Comparison of ENCODE assay signal across 19 mouse cellular contexts in genomic region chr16:44761811-44762210, GRCm38 (mm10). TPM values are rescaled to one million over a fixed set of nuclear protein-coding genes. Genes with fewer than 3 reads are reported as not detected.
DNase-seq lines count a peak whose midpoint lies in the region; ATAC-seq and TF ChIP-seq lines count a peak whose summit lies in the region.
"Had no signal": no experiment of that assay in that cellular context is flagged by ENCODE, and none has a peak within 500 bp of the region (broad histone marks: within the 10 kb centered on the region; RNA-seq: fewer than 3 reads in every experiment).

No protein-coding gene starts in this region.

- no peak overlapping the region for H3K4me3 ChIP-seq in heart, postnatal 0 days (ENCODE audit: low read depth, low read length)
- H3K4me3 ChIP-seq in midbrain, embryonic 14.5 days (replicated peaks; ENCODE audit: low read depth, low read length): no peak overlapping the region
- H3K4me3 ChIP-seq in midbrain, embryonic 16.5 days (ENCODE audit: low read depth, low read length): no peak overlapping the region
- H3K4me3 ChIP-seq: embryonic facial prominence, embryonic 12.5 days; hindbrain, embryonic 10.5 days; stomach, embryonic 15.5 days had no signal

- H3K27ac ChIP-seq in heart, postnatal 0 days (ENCODE audit: low read depth): no peak overlapping the region
- H3K27ac ChIP-seq in midbrain, embryonic 14.5 days (replicated peaks; ENCODE audit: low read depth, low read length): no peak overlapping the region
- H3K27ac ChIP-seq in midbrain, embryonic 16.5 days (ENCODE audit: low read length): no peak overlapping the region
- H3K27ac ChIP-seq: embryonic facial prominence, embryonic 12.5 days; hindbrain, embryonic 10.5 days; stomach, embryonic 15.5 days had no signal

- H3K4me2 ChIP-seq in heart, postnatal 0 days (ENCODE audit: low read depth, low read length): no peak overlapping the region
- no peak overlapping the region for H3K4me2 ChIP-seq in midbrain, embryonic 14.5 days (ENCODE audit: low read length)
- no peak overlapping the region for H3K4me2 ChIP-seq in midbrain, embryonic 16.5 days (ENCODE audit: low read length)
- H3K4me2 ChIP-seq: embryonic facial prominence, embryonic 12.5 days; heart, embryonic 11.5 days; stomach, embryonic 15.5 days had no signal

- H3K27me3 ChIP-seq in heart, postnatal 0 days (ENCODE audit: control insufficient read depth, insufficient read depth, low read length): no peaks in the 10 kb centered on the region
- no peaks in the 10 kb centered on the region for H3K27me3 ChIP-seq in midbrain, embryonic 14.5 days (ENCODE audit: control insufficient read depth, insufficient read depth, low read length)
- H3K27me3 ChIP-seq in midbrain, embryonic 16.5 days (ENCODE audit: control insufficient read depth, insufficient read depth, low read depth, low read length): no peaks in the 10 kb centered on the region
- H3K27me3 ChIP-seq: embryonic facial prominence, embryonic 12.5 days; stomach, embryonic 15.5 days had no signal

- H3K4me1 ChIP-seq in heart, postnatal 0 days (ENCODE audit: control insufficient read depth, insufficient read depth): no peaks in the 10 kb centered on the region
- no peaks in the 10 kb centered on the region for H3K4me1 ChIP-seq in midbrain, embryonic 14.5 days (ENCODE audit: control insufficient read depth, insufficient read depth, low read length)
- no peaks in the 10 kb centered on the region for H3K4me1 ChIP-seq in midbrain, embryonic 16.5 days (ENCODE audit: control insufficient read depth, insufficient read depth, low read length)
- H3K4me1 ChIP-seq: embryonic facial prominence, embryonic 12.5 days; hindbrain, embryonic 10.5 days; stomach, embryonic 15.5 days had no signal

- H3K9me3 ChIP-seq in heart, postnatal 0 days (replicated peaks; ENCODE audit: control insufficient read depth, low read length): no peaks in the 10 kb centered on the region
- H3K9me3 ChIP-seq in midbrain, embryonic 14.5 days (ENCODE audit: control insufficient read depth, low read length): no peaks in the 10 kb centered on the region
- no peaks in the 10 kb centered on the region for H3K9me3 ChIP-seq in midbrain, embryonic 16.5 days (replicated peaks; ENCODE audit: control insufficient read depth, low read length, poor library complexity, severe bottlenecking)
- H3K9me3 ChIP-seq: embryonic facial prominence, embryonic 12.5 days; hindbrain, embryonic 10.5 days; stomach, embryonic 15.5 days had no signal

- TF ChIP-seq CTCF in heart, postnatal 0 days (IDR thresholded peaks at IDR 0.05; ENCODE audit: low read depth): peak; percentile 33; the same call in 1 of the 2 replicates

- intact Hi-C loops in left cerebral cortex, postnatal 10 days (cut with DNase I): no loop called here

- no peaks in the 10 kb centered on the region for H3K36me3 ChIP-seq in heart, postnatal 0 days (replicated peaks; ENCODE audit: control insufficient read depth, insufficient read depth, low read length)
- H3K36me3 ChIP-seq in midbrain, embryonic 14.5 days (ENCODE audit: control insufficient read depth, insufficient read depth, low read length): no peaks in the 10 kb centered on the region
- no peaks in the 10 kb centered on the region for H3K36me3 ChIP-seq in midbrain, embryonic 16.5 days (ENCODE audit: control insufficient read depth, insufficient read depth, low read length)
- H3K36me3 ChIP-seq: embryonic facial prominence, embryonic 12.5 days; hindbrain, embryonic 10.5 days; stomach, embryonic 15.5 days had no signal

- 50% methylated on average over 1 of the region's 1 CpGs for WGBS in heart, postnatal 0 days
- WGBS in midbrain, embryonic 14.5 days: 79% methylated on average over 1 of the region's 1 CpGs
- WGBS in midbrain, embryonic 16.5 days: 73% methylated on average over 1 of the region's 1 CpGs

- H3K9ac ChIP-seq in heart, postnatal 0 days (replicated peaks; ENCODE audit: low read depth, low read length): no peak overlapping the region
- no peak overlapping the region for H3K9ac ChIP-seq in midbrain, embryonic 14.5 days (replicated peaks; ENCODE audit: low read length)
- H3K9ac ChIP-seq in midbrain, embryonic 16.5 days (ENCODE audit: low read depth, low read length): no peak overlapping the region
- H3K9ac ChIP-seq: embryonic facial prominence, embryonic 12.5 days; stomach, embryonic 15.5 days had no signal

- DNase-seq in heart, postnatal 0 days (ENCODE audit: low spot score): no peak
- no peak for DNase-seq in heart, adult 9 months (ENCODE audit: low spot score in 2 of 2)
- peak; percentile 2 for DNase-seq in midbrain, embryonic 14.5 days
- DNase-seq in adipocyte (ENCODE audit: low spot score): peak; percentile 52
- DNase-seq in urinary bladder, postnatal 25 days (ENCODE audit: low spot score): no peak
- no peak for DNase-seq in left cerebral cortex, postnatal 10 days (ENCODE audit: extremely low spot score in 1 of 2, low spot score in 2 of 2)
- DNase-seq: adrenal gland, postnatal 14 days; cerebellum, postnatal 36 days; kidney, adult 18-20 months; liver; lung, postnatal 36 days; retina, postnatal 1 day; thymus, postnatal 25 days had no signal

- no peak for ATAC-seq in heart, postnatal 0 days (ENCODE audit: insufficient read depth, low read depth)
- ATAC-seq in midbrain, embryonic 14.5 days (ENCODE audit: low FRiP score, low TSS enrichment): no peak
- no peak for ATAC-seq in midbrain, embryonic 16.5 days

- TF ChIP-seq EP300 in heart, postnatal 0 days (IDR thresholded peaks at IDR 0.05; ENCODE audit: low read depth): no peak

RNA-seq across cellular contexts. Expression of gene Cd200r1, which starts 3.7 kb away (rescaled TPM):
- total RNA-seq in heart, postnatal 0 days (2014; rRNA removed; ENCODE audit: low replicate concordance): 1.6 and 3.9 TPM in 2 replicates
- polyA plus RNA-seq in heart, postnatal 0 days (2015; fragmentation: Nextera tagmentation; extraction: Ambion mirVana): 0.98 and 1.1 TPM in 2 replicates
- polyA plus RNA-seq in midbrain, embryonic 14.5 days (2014; fragmentation: Nextera tagmentation; extraction: Ambion mirVana): 0.61 TPM in 1 of 2 replicates, not detected in the other
- polyA plus RNA-seq in midbrain, embryonic 16.5 days (2015; fragmentation: Nextera tagmentation; extraction: Ambion mirVana): 0.46 and 0.48 TPM in 2 replicates
- under 1 TPM; 0.21 to 0.55 TPM for total RNA-seq in left cerebral cortex, postnatal 10 days (2021)

RNA-seq across cellular contexts. Expression of gene Gtpbp8, which starts 15.6 kb away (rescaled TPM):
- total RNA-seq in heart, postnatal 0 days (2014; rRNA removed; ENCODE audit: low replicate concordance): 9.0 and 17.1 TPM in 2 replicates
- polyA plus RNA-seq in heart, postnatal 0 days (2015; fragmentation: Nextera tagmentation; extraction: Ambion mirVana): 21.9 and 24.6 TPM in 2 replicates
- polyA plus RNA-seq in midbrain, embryonic 14.5 days (2014; fragmentation: Nextera tagmentation; extraction: Ambion mirVana): 40.6 and 50.5 TPM in 2 replicates
- polyA plus RNA-seq in midbrain, embryonic 16.5 days (2015; fragmentation: Nextera tagmentation; extraction: Ambion mirVana): 40.5 and 43.0 TPM in 2 replicates
- total RNA-seq in left cerebral cortex, postnatal 10 days (2021): 10 to 100 TPM; 25.6 to 25.9 TPM

RNA-seq across cellular contexts. Expression of gene Nepro, which starts 37.7 kb away (rescaled TPM):
- 3.1 and 11.6 TPM in 2 replicates for total RNA-seq in heart, postnatal 0 days (2014; rRNA removed; ENCODE audit: low replicate concordance)
- 2.0 and 2.3 TPM in 2 replicates for polyA plus RNA-seq in heart, postnatal 0 days (2015; fragmentation: Nextera tagmentation; extraction: Ambion mirVana)
- polyA plus RNA-seq in midbrain, embryonic 14.5 days (2014; fragmentation: Nextera tagmentation; extraction: Ambion mirVana): 3.8 and 5.7 TPM in 2 replicates
- 3.2 and 4.5 TPM in 2 replicates for polyA plus RNA-seq in midbrain, embryonic 16.5 days (2015; fragmentation: Nextera tagmentation; extraction: Ambion mirVana)
- 1 to 10 TPM; 4.4 to 5.7 TPM for total RNA-seq in left cerebral cortex, postnatal 10 days (2021)

RNA-seq across cellular contexts. Expression of gene Cd200r4, which starts 49.7 kb away (rescaled TPM):
- total RNA-seq in heart, postnatal 0 days (2014; rRNA removed; ENCODE audit: low replicate concordance): not detected in 2 replicates
- polyA plus RNA-seq in heart, postnatal 0 days (2015; fragmentation: Nextera tagmentation; extraction: Ambion mirVana): 0.14 TPM in 1 of 2 replicates, not detected in the other
- polyA plus RNA-seq in midbrain, embryonic 14.5 days (2014; fragmentation: Nextera tagmentation; extraction: Ambion mirVana): 0.12 TPM in 1 of 2 replicates, not detected in the other
- polyA plus RNA-seq in midbrain, embryonic 16.5 days (2015; fragmentation: Nextera tagmentation; extraction: Ambion mirVana): not detected in 2 replicates
- not detected for total RNA-seq in left cerebral cortex, postnatal 10 days (2021)
- total RNA-seq: adrenal gland, postnatal 14 days had no signal
- polyA plus RNA-seq: embryonic facial prominence, embryonic 12.5 days; hindbrain, embryonic 10.5 days; neural tube, embryonic 14.5 days had no signal

Comparison
In these comparisons a context has a peak if more than half of its experiments do, and no peak if none do; other contexts are left out.
1. DNase-seq: peak in midbrain, embryonic 14.5 days (single experiment) and adipocyte (single experiment); none in heart, postnatal 0 days (single experiment), heart, adult 9 months (0 of 2), urinary bladder, postnatal 25 days (single experiment) and left cerebral cortex, postnatal 10 days (0 of 2).